Mouse (Mus musculus): ENCODE results near the gene Nckap5. TPM values are rescaled to one million over a fixed set of nuclear protein-coding genes. Genes with fewer than 3 reads are reported as not detected.

Gene Nckap5
- polyA plus RNA-seq, 2 experiments = 0.31 to 1.3 TPM

- H3K4me3 ChIP-seq (ENCODE audit: insufficient read depth in 1 of 2, low read depth in 2 of 2, low read length in 2 of 2) = no peak overlapping the region
- DNase-seq (ENCODE audit: low read depth in 3 of 3, low spot score in 3 of 3) (no peak), ATAC-seq (ENCODE audit: insufficient read depth) (no peak)
- H3K27ac ChIP-seq = no peak overlapping the region
- no peak overlapping the region for H3K4me2 ChIP-seq (ENCODE audit: low read depth)
- H3K9ac ChIP-seq (replicated peaks) = no peak overlapping the region
- H3K36me3 ChIP-seq (replicated peaks; ENCODE audit: control insufficient read depth, insufficient read depth, low read depth) = no peaks in the 10 kb centered on the region
- no peaks in the 10 kb centered on the region for H3K4me1 ChIP-seq (replicated peaks; ENCODE audit: control insufficient read depth in 2 of 2, insufficient read depth in 2 of 2, low read length in 1 of 2)
- no peaks in the 10 kb centered on the region for H3K9me3 ChIP-seq (ENCODE audit: control insufficient read depth, low read length)
- 51% methylated on average over 2 of the region's 2 CpGs for WGBS (ENCODE audit: insufficient replicate concordance)
- TF ChIP-seq CTCF (IDR thresholded peaks at IDR 0.05; ENCODE audit: low read depth) = no peak
- no peaks in the 10 kb centered on the region for H3K27me3 ChIP-seq (ENCODE audit: control insufficient read depth, insufficient read depth, low read length)
These were observed 191.1 kb downstream of the Nckap5 start for GRCm38 (mm10) chr1:126639463-126639862.

GRCm38 (mm10) chr1:126637515-126637914 lies 193.1 kb downstream of the Nckap5 start:
- DNase-seq (ENCODE audit: low read depth in 3 of 3, low spot score in 3 of 3) = no peak
- Histone ChIP-seq H3K9ac (replicated peaks) (no peak overlapping the region), H3K27ac (no peak overlapping the region), H3K4me1 (replicated peaks; ENCODE audit: control insufficient read depth in 2 of 2, insufficient read depth in 2 of 2, low read length in 1 of 2) (no peaks in the 10 kb centered on the region), H3K36me3 (replicated peaks; ENCODE audit: control insufficient read depth, insufficient read depth, low read depth) (no peaks in the 10 kb centered on the region), H3K4me3 (ENCODE audit: insufficient read depth in 1 of 2, low read depth in 2 of 2, low read length in 2 of 2) (no peak overlapping the region), H3K27me3 (ENCODE audit: control insufficient read depth, insufficient read depth, low read length) (no peaks in the 10 kb centered on the region), H3K9me3 (ENCODE audit: control insufficient read depth, low read length) (no peaks in the 10 kb centered on the region), H3K4me2 (ENCODE audit: low read depth) (no peak overlapping the region)
- no peak for ATAC-seq (ENCODE audit: insufficient read depth)
- 47% methylated on average over 1 of the region's 1 CpGs for WGBS (ENCODE audit: insufficient replicate concordance)
- TF ChIP-seq CTCF (IDR thresholded peaks at IDR 0.05; ENCODE audit: low read depth) (no peak), EP300 (IDR thresholded peaks at IDR 0.05; ENCODE audit: low read depth) (no peak)

- Histone ChIP-seq H3K27me3 (ENCODE audit: control insufficient read depth, insufficient read depth, low read length) (no peaks in the 10 kb centered on the region), H3K4me1 (replicated peaks; ENCODE audit: control insufficient read depth in 2 of 2, insufficient read depth in 2 of 2, low read length in 1 of 2) (no peaks in the 10 kb centered on the region), H3K9ac (replicated peaks) (no peak overlapping the region), H3K4me2 (ENCODE audit: low read depth) (no peak overlapping the region), H3K27ac (no peak overlapping the region), H3K4me3 (ENCODE audit: insufficient read depth in 1 of 2, low read depth in 2 of 2, low read length in 2 of 2) (no peak overlapping the region), H3K36me3 (replicated peaks; ENCODE audit: control insufficient read depth, insufficient read depth, low read depth) (no peaks in the 10 kb centered on the region), H3K9me3 (ENCODE audit: control insufficient read depth, low read length) (no peaks in the 10 kb centered on the region)
- DNase-seq (ENCODE audit: low read depth in 3 of 3, low spot score in 3 of 3) (no peak), ATAC-seq (ENCODE audit: insufficient read depth) (no peak)
- TF ChIP-seq CTCF (IDR thresholded peaks at IDR 0.05; ENCODE audit: low read depth) (no peak), EP300 (IDR thresholded peaks at IDR 0.05; ENCODE audit: low read depth) (no peak)
- WGBS (ENCODE audit: insufficient replicate concordance) = 43% methylated on average over 3 of the region's 3 CpGs
These were observed 204.4 kb downstream of the Nckap5 start for GRCm38 (mm10) chr1:126626206-126626605.

- DNase-seq (ENCODE audit: low read depth in 3 of 3, low spot score in 3 of 3) (no peak), ATAC-seq (ENCODE audit: insufficient read depth) (no peak)
- Histone ChIP-seq H3K4me2 (ENCODE audit: low read depth) (no peak overlapping the region), H3K9ac (replicated peaks) (no peak overlapping the region), H3K9me3 (ENCODE audit: control insufficient read depth, low read length) (no peaks in the 10 kb centered on the region), H3K4me3 (ENCODE audit: insufficient read depth in 1 of 2, low read depth in 2 of 2, low read length in 2 of 2) (no peak overlapping the region), H3K36me3 (replicated peaks; ENCODE audit: control insufficient read depth, insufficient read depth, low read depth) (no peaks in the 10 kb centered on the region), H3K4me1 (replicated peaks; ENCODE audit: control insufficient read depth in 2 of 2, insufficient read depth in 2 of 2, low read length in 1 of 2) (peaks cover 0 to 16% of the 10 kb centered on the region in 2 experiments; a peak in 2 of 4 replicates), H3K27ac (no peak overlapping the region), H3K27me3 (ENCODE audit: control insufficient read depth, insufficient read depth, low read length) (no peaks in the 10 kb centered on the region)
- WGBS (ENCODE audit: insufficient replicate concordance) = 63% methylated on average over 4 of the region's 4 CpGs
- no peak for TF ChIP-seq EP300 (IDR thresholded peaks at IDR 0.05; ENCODE audit: low read depth)
- TF ChIP-seq CTCF (IDR thresholded peaks at IDR 0.05; ENCODE audit: low read depth) = no peak
These were observed 208.6 kb downstream of the Nckap5 start for GRCm38 (mm10) chr1:126622036-126622435.

- Histone ChIP-seq H3K36me3 (replicated peaks; ENCODE audit: control insufficient read depth, insufficient read depth, low read depth) (no peaks in the 10 kb centered on the region), H3K9ac (replicated peaks) (no peak overlapping the region), H3K4me1 (replicated peaks; ENCODE audit: control insufficient read depth in 2 of 2, insufficient read depth in 2 of 2, low read length in 1 of 2) (peaks cover 0 to 21% of the 10 kb centered on the region in 2 experiments; a peak in 2 of 4 replicates), H3K4me2 (ENCODE audit: low read depth) (peak overlapping the region; percentile 36), H3K27ac (no peak overlapping the region), H3K4me3 (ENCODE audit: insufficient read depth in 1 of 2, low read depth in 2 of 2, low read length in 2 of 2) (no peak overlapping the region), H3K9me3 (ENCODE audit: control insufficient read depth, low read length) (no peaks in the 10 kb centered on the region), H3K27me3 (ENCODE audit: control insufficient read depth, insufficient read depth, low read length) (no peaks in the 10 kb centered on the region)
- TF ChIP-seq CTCF (IDR thresholded peaks at IDR 0.05; ENCODE audit: low read depth) (no peak), EP300 (IDR thresholded peaks at IDR 0.05; ENCODE audit: low read depth) (peak; percentile 48)
- 28% methylated on average over 9 of the region's 9 CpGs for WGBS (ENCODE audit: insufficient replicate concordance)
- DNase-seq (ENCODE audit: low read depth in 3 of 3, low spot score in 3 of 3) = peak; percentile 10 to 30 (median 16)
- peak; percentile 69; the same call in 1 of the 2 replicates for ATAC-seq (ENCODE audit: insufficient read depth)
These were observed 213.0 kb downstream of the Nckap5 start for GRCm38 (mm10) chr1:126617464-126618041.

Measured in liver, embryonic 14.5 days (tissue).